Mouse (Mus musculus) mesoderm, embryonic 11.5 days (tissue): ENCODE measurements at regions not wholly inside any gene's neighbourhood (a gene's known extent, or its start where the extent isn't known, plus 50 kb on each side); places are given as distances from the start of the nearest gene placed in this dataset.

Source experiments
- DNase-seq: peaks from one replicate; pipeline ENCODE4 v3.0.0-alpha.2; 2012; ENCODE audit warnings: low read depth, low spot score

DNA sequence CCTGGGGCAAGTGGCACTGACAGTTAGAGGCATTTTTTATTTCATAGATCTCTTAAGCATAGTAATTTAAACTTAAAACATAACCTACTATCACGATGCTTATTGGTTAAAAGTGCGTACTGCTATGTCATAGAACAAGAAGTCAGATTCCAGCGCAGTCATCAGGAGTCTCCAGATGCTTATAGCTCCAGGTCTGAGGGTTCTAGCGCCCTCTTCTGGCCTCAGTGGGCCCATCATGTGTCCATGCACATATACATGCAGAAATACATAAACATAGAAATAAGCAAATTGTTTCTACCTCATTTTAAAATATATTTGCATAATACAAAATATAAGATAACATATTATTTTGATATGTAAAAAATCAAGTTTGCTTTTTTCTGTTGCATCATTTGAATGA is 1002.8 kb upstream of the Adgrl2 start:
- DNase-seq: peak; percentile 28

DNA sequence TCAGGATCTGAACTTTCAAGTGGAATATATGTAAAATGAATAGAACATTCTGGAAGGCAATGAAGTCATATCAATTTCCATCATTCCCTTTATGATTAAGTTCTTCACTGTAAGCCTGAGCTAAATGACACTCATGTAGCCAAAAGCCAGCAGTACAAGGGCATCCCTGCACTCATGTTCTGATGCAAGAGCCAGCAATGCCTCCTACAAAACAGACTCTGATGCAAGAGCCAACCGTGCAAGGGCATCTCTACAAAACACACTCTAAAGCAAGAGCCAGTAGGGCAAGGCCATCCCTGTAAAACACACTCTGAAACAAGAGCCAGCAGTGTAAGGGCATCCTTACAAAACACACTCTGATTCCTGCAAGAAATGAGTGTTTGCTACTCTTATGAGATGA is 997.4 kb upstream of the Adgrl2 start:
- no peak for DNase-seq

DNA sequence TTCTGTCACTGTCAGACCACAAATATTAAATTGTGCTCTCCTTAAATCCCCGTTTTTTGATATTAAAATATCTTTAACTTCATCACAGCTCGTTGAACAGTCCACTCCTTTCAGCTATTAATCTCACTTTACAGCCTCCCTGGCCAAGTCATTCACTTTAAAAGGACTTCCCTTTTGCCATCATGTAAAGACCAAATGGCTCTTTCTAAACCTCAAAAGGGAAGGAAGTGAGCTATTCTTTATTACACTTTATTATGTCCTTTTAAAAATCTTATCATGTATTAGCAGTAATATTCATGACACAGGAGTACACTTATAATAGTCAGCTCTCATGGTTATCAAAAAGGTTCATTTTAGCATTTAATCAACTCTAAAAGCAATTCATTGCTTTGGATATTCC is 966.6 kb upstream of the Adgrl2 start:
- DNase-seq: no peak

DNA sequence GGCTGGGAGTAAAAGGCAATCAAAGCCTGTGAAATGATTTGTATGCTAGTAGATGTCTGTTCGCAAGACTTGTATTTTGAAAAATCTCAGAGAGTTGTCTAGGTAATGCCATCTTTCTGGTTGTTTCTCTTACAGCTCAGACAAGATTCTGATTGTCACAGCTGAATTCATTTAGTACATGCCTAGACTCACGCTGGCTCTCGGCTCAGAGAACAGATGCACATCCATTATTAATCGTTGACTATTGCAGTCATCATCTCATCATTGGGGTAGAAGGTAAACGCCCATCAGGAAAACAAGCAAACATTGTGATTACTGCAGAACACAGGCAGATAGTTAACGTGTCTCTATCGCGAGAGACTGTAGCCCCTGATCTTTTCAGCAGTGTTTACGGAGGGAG is 945.8 kb upstream of the Adgrl2 start:
- DNase-seq: no peak

DNA sequence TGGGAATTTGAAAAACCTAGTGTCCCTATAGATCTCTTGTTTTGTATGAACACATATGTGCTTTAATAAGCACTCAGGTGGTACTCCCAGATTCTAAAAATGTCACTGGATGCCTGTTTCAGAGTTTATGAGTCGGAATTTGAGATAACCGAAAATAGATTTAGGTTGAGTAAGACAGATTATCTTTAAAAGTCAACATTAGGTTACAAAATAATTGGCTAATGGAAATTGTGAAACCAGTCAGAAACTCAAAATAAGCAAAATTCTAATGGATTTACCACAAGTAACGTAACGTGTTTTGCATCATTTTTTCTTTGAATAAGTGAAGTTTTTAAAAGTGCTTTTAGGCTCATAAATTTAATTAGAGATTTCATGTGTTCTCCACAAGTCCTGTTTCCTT is 944.5 kb upstream of the Adgrl2 start:
- no peak for DNase-seq

DNA sequence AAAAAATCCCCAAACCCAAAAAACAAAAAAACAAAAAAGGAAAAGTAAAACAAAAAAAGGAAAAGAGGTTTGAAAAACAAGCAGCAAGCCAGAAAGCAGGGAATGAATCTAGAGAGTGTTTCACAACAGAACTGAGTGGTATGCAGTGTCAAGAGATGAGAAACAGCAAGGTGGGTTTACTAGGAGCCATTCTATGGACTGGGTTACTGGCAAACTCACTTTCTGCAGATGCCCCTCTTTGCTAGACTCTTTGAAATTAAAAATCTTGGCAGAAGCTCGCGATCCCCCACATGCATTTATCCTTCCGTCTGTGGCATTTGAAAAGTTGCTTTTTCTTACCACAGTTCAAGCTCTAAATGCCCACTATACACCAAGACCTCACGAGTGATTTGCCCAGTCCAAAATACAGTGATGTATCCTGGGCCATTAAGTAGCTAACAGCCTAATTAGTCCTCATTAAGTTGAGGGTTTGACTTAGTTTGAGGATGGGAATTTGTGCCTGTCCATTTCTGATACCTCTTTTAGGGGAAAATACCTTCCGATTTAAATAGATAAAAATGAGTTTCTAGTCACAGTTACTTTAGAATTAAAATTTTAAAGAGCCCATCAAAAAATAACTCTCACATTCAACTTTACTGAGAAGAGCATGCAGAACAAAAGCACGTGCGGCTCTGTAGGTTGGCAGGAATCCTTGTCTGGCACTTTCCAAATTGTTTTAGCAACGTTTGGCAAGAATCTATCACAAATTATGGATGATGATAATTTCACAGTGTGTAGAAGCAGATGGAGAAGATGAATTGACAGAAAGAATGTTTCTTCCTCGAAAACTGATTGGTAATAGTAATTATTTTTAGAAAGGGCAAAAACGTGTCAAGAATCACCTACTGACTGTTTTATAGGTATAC is 938.4 kb upstream of the Adgrl2 start:
- DNase-seq: no peak

DNA sequence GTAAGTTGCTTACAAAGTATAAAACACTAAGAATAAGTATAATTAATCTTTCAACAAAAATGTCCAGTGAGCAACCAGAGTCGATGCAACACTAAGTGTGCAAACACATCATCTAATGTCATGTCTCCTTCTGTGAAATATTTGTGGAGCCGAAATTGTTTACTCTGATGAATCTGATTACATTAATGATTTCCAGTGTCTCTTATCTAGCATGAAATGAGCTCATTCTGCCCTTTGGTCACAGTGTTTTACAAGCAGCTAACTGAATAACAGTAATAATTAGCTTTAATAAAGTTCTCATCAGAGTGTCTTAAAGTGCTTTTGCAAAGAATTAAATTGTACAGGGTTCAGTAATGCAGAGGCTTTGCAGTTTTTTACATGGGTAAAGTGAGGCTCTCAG is 929.9 kb upstream of the Adgrl2 start:
- no peak for DNase-seq

DNA sequence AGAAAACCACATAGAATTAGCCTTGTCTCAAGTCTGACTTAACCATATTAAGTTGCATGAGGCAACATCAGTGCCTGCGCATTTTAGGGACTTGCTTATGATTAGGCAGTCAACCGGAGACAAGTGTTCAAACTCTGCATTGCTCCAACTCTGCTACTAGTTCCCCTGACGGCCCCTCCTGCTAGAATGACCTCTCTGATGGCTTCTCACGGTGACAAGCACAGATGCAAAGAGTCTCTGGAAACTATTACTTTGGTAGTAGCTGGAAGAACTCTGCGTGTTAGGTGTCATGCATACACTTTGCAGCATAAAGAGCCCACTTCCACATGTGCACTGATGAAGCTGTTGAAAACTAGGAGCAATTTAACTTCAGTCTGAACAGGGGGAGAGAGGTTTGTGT is 927.8 kb upstream of the Adgrl2 start:
- no peak for DNase-seq

DNA sequence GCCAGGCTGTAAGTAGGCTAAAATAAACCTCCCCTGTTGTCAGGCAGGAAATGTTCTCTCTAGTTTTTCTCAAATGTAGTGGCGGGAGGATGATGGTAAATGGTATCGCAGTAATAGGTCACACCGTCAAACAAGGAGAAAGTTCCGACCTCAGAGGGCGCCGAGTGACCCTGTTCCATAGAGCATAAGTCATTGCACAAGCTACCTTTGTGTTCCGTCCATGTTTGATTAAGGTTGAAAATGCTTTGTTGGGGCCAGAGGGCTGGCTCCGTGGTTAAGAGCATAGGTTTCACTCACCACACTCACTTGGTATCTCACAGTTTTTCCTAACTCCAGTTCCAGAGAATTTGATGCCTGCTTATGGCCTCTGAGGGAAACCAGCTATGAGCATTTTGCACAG is 920.4 kb upstream of the Adgrl2 start:
- no peak for DNase-seq

DNA sequence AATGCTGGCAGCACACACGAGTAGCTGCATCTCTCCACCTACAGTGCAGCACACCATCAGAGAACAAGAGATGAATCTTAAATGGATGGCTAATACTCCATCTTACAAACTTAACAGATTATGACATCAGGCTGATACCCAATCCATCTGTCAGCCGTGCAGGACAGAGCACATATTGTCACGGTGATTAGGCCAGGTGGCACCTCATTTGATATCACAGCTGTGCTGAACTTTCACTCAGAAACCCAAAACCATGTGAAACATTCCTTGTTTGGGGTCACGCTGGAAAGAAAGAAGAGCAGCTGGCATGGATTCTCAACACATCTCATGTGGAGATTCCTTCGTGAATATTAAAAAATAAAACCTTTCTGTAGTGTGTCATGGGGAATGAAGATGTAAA is 911.4 kb upstream of the Adgrl2 start:
- DNase-seq: peak; percentile 60

DNA sequence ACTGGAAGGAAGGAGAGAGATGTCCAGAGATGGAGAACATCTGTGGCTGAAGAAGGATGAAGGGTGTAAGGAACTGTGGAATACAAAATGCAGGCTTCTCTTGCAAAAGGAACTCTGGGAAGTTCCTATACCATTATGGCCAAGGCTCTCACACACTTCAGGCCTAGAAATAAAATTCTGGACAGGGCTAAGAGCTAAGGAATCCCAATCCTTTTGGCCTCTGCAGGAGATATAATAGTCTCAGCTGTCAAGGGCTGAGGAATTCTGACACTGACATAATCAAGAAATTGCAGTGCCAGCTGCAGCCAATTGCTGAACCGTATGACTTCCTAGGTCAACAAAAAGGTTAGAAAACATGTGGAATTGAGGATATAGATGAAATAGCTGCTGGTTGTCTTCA is 886.2 kb upstream of the Adgrl2 start:
- DNase-seq: peak; percentile 11

DNA sequence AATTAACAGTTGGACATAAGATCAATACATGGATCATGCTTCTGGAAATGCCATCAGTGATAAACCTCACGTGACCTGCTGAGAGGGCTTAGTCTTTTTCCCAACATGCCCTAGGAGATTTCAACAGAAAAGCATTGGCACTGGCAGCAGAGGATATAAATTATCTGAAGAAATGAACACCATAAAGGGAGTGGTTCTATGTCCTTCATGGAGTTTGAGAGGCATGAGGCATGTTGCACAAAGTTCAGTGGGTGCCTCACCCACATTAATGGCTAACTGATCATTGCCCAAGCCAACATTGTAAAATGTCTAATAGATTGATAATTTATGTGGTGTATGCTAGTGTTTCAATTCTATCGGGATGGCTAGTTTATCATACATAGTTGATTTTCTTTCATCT is 875.6 kb upstream of the Adgrl2 start:
- no peak for DNase-seq

DNA sequence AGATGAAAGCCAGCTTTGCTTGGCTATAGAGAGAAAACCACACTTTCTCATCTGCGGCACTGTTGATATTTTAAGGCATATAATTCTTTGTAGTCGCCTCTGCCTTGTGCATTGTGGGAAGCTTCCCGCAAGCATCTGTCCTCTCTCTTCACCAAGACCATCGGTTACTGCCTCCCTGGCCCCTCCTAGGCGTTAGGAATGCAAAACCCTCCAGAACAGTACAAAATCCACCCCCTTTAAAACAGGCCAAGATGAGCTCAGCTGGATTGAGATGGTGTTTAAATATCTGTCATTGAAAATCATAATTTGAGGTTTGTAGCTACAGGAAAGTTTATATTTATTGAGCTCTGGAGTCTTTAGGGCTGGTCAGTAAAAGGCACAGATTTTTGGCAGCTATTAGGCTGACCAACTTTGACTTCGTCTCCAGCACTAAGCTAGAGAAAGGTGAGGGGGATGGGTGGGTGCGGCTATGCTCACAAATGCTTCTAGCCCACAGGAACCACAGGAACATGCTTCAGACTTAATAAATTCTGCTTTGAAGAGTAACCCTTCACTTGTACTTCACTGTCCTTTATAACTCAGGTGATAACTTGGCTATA is 856.7 kb upstream of the Adgrl2 start:
- DNase-seq: no peak

DNA sequence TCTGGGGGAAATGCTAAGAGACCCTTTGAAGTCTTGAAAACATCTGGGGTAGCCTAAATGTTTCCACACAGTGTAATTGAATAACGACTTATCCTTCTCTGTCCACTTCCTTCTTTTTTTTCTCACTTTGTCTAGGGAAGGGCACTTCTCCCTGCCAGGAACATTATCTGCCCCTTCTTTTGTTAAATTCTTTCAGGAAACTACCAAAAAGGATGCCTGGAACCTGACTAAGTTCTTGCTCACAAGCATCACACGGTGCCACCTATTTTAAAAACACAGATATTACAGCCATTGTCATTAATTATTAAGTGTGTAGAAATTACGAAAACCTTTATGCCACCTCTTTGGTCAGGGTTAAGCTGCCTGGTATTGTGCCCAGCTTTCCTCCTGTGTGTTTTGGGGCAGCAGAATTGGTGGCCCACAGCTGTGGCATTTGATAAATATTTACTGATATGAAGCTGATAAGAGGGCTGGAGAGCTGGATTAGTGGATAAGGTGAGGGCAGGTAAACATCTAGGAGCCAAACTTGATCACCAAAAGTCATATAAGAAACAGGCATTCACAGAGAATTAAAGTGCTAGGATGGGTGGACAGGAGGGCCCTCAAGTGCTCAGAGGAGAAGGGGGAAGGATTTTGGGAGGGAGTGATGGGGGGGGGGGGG is 855.6 kb upstream of the Adgrl2 start:
- DNase-seq: peak; percentile 15

DNA sequence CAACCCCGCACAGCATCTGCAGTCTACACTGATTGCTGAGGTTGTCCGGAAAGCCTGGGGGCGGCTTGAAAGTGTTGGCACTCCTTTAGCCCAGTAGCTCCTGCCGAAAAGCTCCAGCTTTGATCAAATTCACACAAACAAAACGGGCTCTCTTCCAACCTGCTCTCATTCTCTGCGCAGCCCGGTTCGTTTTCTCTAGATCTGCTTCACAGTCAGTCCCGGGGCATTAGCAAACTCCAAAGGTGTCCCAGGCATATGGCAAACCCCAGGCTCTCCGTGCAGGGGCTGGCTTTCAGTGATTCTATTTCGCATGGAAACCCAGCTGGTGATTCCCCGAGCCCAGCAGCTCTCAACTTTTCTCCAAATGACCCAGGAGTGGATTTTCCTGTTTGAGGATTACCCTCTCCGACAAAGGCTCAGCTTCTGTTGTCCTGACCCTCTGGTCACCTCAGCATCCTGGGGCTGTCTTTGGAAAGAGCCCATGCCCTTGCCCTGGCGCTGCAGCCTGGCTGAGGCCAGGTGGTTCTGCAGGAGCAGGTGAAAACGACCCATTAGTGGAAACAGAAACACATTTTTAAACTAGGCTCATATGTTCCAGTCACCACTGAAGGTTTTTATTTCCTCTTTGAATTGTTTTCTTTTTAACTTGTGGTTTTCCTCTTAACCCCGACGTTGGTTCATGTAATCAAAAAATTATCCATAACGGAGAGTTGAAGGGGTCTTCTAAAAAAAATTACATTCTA is 854.9 kb upstream of the Adgrl2 start:
- peak; percentile 39 for DNase-seq

DNA sequence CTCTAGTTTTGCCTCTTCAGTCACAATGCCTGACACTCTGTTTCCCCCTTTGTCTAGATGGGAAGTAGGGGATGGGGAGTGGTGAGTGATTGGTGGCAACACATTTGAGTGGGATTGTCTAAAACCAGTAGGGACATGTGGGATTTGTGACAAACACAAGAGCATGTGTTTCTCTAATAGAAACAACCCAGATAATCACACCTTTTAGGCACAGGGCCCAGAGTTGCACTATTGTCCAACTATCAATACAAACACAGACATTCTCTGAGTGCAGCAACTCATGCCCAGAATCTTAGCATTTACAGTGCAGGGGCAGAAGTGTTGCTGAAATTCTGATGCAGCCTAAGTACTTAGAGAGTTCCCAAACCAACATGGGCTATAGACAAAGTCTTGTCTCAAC is 847.6 kb upstream of the Adgrl2 start:
- DNase-seq: no peak

DNA sequence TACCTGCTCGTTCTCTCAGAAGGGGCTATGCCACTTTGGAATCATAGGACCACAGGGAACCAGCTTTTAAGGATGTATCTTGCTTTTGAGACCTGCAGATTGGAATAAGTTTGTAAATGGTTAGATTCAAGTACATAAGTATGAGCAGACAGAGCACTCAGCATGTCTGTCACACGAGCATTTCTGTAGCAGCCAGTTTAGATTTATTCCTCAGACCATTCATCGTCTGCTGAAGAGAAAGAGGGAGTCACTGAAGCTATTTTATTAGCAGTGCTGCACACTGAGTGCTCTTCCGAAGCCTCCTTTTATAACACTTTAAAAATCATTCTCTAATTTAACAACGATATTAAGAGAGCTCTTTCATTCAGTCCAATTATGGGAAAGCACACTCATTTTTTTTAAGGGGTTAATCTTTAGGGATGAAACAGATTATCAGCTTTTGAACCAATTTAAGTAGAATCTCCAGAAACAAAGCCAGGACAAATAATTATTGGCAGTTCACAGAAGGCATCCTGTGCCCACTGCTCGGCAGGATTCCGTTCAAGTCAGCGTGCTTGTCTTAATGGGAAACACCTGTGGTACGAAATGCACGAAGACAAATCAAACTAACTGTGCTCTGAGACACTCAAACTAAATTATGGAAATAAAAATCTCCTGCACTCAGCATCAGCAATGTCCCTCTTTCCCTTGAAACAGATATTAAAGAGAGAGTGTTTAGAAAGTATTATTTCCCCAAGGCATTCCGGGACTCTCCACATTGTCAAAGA is 846.3 kb upstream of the Adgrl2 start:
- peak; percentile 54 for DNase-seq

DNA sequence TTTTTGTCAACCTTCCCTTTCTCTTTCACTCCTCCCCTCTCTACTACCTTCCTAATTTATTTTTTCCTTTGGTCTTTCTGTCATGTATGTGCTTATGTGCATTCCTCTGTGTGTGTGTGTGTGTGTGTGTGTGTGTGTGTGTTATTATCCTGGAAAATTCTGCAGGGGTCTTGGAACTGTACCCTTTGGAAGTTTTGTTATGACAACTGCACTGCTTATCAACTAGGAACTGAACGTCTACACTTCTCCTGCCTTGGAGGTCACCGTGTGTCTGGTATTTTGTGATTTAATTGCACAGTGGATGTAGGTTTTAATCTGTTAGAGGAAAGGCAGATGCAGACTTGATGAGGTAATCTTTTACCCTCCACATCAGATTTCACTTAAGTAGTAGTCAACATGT is 836.8 kb upstream of the Adgrl2 start:
- DNase-seq: no peak

DNA sequence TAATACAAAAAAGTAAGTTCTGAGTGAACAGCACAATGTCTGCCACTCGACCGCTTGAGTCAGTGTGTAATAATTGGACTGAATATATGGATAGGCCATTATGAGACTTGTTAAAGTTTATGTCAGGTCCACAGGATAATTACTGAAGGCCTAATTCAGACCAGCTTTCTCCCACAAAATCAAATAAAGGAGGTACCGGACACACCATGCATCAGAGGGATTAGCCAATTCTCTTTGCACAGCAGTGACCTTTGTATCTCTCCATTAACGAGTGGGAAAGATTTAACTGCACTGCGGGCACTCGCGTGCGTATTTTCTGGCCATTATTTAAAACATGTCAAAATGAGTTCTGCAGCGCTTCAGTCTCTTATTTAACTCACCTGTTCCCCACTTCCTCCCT is 836.4 kb upstream of the Adgrl2 start:
- DNase-seq: peak; percentile 17

DNA sequence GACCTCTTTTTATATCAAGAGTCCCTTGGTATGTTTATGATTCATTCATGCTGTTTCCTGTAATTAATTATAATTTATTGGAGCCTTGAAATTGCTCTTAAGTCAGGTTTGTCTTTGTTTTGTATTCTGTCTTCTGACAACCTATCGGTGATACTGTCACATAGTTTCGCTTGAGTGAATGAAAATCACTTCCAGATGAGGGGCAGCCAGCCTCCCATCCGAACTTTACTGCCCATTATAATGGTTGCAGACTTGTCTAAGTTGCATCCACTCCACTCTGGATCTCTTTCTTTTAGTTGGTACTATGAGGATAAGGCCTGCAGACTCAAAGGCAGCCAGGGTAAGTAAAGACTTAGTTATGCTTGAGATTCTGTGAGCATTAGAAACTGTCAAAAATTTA is 830.3 kb upstream of the Adgrl2 start:
- peak; percentile 30 for DNase-seq

DNA sequence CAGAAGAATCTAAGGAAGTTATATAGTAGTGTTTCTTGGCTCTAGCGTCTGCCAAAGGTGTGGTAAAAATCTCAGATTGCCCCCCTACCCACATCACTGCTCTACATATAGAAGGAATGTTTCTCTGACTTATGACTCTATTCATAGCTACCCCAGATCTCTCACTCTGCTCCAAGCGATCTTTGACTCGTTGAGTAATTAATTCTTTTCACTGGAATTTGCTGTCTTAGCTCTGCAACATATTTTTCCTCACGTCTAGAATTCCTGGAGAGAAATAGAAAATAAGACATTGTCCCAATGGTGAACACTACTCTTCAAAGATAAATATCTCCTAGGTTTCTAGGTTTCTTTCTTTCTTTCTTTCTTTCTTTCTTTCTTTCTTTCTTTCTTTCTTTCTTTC is 829.5 kb upstream of the Adgrl2 start:
- DNase-seq: no peak
